Mouse (Mus musculus): ENCODE data around the gene Sdhd. TPM values are rescaled to one million over a fixed set of nuclear protein-coding genes. Genes with fewer than 3 reads are reported as not detected.

Sdhd gene
- polyA plus RNA-seq, 1 experiment from 2014 or later = 257 TPM

DNA sequence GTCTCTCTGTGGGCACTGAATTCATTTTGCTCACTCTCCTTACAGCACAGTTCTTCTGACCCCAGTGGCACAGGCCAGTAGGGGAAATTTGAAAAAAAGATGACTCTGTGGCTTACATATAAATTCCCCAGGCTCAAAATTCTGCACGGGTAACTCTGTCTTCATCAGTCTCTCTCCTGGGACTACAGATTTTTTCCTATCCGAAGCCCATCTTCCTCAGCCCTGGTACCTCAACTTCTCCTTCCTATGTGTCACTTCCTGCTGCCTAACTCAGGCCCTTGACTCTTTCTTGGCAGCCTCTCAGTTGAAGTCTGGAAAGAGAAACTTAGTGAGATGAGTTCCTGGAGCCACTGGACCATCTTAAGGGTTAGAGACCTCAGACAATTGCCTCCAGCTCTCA is 50.1 kb downstream of the Sdhd start:
- 90% methylated on average over 2 of the region's 2 CpGs for WGBS
- no peaks in the 10 kb centered on the region for H3K27me3 ChIP-seq (ENCODE audit: control insufficient read depth, insufficient read depth, low read length)
- DNase-seq (ENCODE audit: low spot score) (no peak), ATAC-seq (replicated peaks; ENCODE audit: low FRiP score) (no peak)
- H3K4me3 ChIP-seq (ENCODE audit: low read depth, low read length) = no peak overlapping the region
- H3K36me3 ChIP-seq (ENCODE audit: control insufficient read depth, insufficient read depth, low read length) = no peaks in the 10 kb centered on the region
- H3K9me3 ChIP-seq (ENCODE audit: control insufficient read depth, low read length) = no peaks in the 10 kb centered on the region
- no peak overlapping the region for H3K4me2 ChIP-seq (ENCODE audit: low read depth, low read length, severe bottlenecking)
- no peak overlapping the region for H3K9ac ChIP-seq (ENCODE audit: low read length)
- no peak overlapping the region for H3K27ac ChIP-seq (ENCODE audit: low read depth, low read length)
- peaks cover 6% of the 10 kb centered on the region; the same call in 1 of the 2 replicates for H3K4me1 ChIP-seq (replicated peaks; ENCODE audit: control insufficient read depth, insufficient read depth, low read length)

DNA sequence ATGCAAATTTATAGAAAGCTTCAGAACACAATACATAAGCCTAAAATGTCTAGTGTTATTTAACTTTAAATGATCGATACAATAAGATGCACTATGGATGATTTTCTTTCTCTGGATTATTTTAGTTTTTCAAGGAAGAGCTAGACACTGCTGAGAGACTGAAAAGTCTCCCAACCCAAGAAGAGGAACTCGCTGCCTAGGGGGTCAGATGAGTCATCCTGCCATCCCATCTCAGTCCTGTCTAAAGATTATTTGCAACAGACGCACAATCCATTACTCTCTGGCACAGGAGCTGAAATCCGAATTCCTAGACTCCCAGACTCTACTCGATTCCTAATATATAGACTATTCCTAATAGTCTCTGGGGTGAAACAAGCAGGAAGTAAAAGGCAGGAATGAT is 51.4 kb downstream of the Sdhd start:
- Histone ChIP-seq H3K9ac (ENCODE audit: low read length) (no peak overlapping the region), H3K27ac (ENCODE audit: low read depth, low read length) (no peak overlapping the region), H3K4me2 (ENCODE audit: low read depth, low read length, severe bottlenecking) (no peak overlapping the region), H3K4me3 (ENCODE audit: low read depth, low read length) (no peak overlapping the region), H3K9me3 (ENCODE audit: control insufficient read depth, low read length) (no peaks in the 10 kb centered on the region), H3K4me1 (replicated peaks; ENCODE audit: control insufficient read depth, insufficient read depth, low read length) (peaks cover 6% of the 10 kb centered on the region; the same call in 1 of the 2 replicates), H3K27me3 (ENCODE audit: control insufficient read depth, insufficient read depth, low read length) (no peaks in the 10 kb centered on the region), H3K36me3 (ENCODE audit: control insufficient read depth, insufficient read depth, low read length) (no peaks in the 10 kb centered on the region)
- ATAC-seq (replicated peaks; ENCODE audit: low FRiP score) (no peak), DNase-seq (ENCODE audit: low spot score) (no peak)
- WGBS = 82% methylated on average over 5 of the region's 5 CpGs

DNA sequence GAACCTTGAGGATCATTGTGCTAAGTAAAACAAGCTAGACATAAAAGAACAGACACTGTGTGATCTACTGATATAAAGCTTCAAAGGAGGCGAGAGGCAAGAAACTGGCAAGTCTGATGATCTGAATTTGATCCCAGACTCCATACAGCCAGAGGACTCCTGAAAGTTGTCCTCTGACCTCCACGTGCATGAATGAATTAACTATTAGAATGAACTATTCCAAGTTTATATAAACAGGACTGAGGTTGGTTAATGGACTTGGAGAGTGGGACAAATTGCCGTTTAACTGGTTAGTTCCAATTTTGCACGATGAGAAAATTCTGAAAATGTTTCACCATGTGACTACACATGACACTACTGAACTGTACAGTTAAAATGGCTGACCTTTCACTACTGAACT is 54.7 kb downstream of the Sdhd start:
- ATAC-seq (replicated peaks; ENCODE audit: low FRiP score) (no peak), DNase-seq (ENCODE audit: low spot score) (no peak)
- H3K36me3 ChIP-seq (ENCODE audit: control insufficient read depth, insufficient read depth, low read length) = no peaks in the 10 kb centered on the region
- no peak overlapping the region for H3K4me3 ChIP-seq (ENCODE audit: low read depth, low read length)
- no peaks in the 10 kb centered on the region for H3K9me3 ChIP-seq (ENCODE audit: control insufficient read depth, low read length)
- H3K9ac ChIP-seq (ENCODE audit: low read length) = no peak overlapping the region
- H3K27ac ChIP-seq (ENCODE audit: low read depth, low read length) = no peak overlapping the region
- H3K27me3 ChIP-seq (ENCODE audit: control insufficient read depth, insufficient read depth, low read length) = no peaks in the 10 kb centered on the region
- H3K4me2 ChIP-seq (ENCODE audit: low read depth, low read length, severe bottlenecking) = no peak overlapping the region
- WGBS = 86% methylated on average over 4 of the region's 4 CpGs
- peaks cover under 1% of the 10 kb centered on the region; the same call in 1 of the 2 replicates for H3K4me1 ChIP-seq (replicated peaks; ENCODE audit: control insufficient read depth, insufficient read depth, low read length)

DNA sequence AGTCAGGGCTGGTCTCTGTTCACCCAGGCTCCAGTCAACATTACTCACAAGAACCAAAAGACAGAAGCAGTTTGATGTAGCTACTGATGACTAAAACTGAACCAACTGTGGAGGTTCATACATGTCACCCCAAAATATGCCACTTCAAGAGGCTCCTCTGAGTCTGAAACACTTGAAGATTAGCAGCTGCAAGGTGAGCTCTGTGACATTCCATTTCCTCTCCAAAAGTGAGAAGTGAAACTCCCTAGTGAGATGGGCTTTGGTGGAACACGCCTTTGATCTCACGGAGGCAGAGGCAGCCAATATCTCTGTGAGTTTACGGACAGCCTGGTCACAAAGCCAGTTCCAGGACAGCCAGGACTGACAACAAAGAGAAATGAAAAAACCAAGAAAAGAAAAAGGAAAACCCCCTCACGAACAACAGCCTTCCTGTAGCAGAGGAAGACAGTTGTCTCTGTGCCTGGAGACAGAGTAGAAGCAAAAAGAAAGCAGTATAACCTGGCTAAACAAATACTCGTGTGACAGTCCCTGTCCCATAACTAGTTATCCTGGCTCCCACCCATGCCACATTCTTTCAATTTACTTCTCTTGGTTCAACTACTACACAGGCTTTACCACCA is 55.6 kb downstream of the Sdhd start:
- WGBS = 61% methylated on average over 5 of the region's 5 CpGs
- Histone ChIP-seq H3K4me2 (ENCODE audit: low read depth, low read length, severe bottlenecking) (no peak overlapping the region), H3K9ac (ENCODE audit: low read length) (no peak overlapping the region), H3K36me3 (ENCODE audit: control insufficient read depth, insufficient read depth, low read length) (no peaks in the 10 kb centered on the region), H3K9me3 (ENCODE audit: control insufficient read depth, low read length) (no peaks in the 10 kb centered on the region), H3K4me3 (ENCODE audit: low read depth, low read length) (no peak overlapping the region), H3K4me1 (replicated peaks; ENCODE audit: control insufficient read depth, insufficient read depth, low read length) (no peaks in the 10 kb centered on the region), H3K27ac (ENCODE audit: low read depth, low read length) (no peak overlapping the region), H3K27me3 (ENCODE audit: control insufficient read depth, insufficient read depth, low read length) (no peaks in the 10 kb centered on the region)
- ATAC-seq (replicated peaks; ENCODE audit: low FRiP score) = no peak
- no peak for DNase-seq (ENCODE audit: low spot score)

Other genes starting within 250 kb of the Sdhd start
- gene Plet1, start 109.3 kb downstream of the Sdhd start, polyA plus RNA-seq (2014; fragmentation: Nextera tagmentation; extraction: Ambion mirVana) = 0.21 TPM in 1 of 2 replicates, not detected in the other
- 77.5 and 93.5 TPM in 2 replicates for gene Pts, start 75.1 kb downstream of the Sdhd start, polyA plus RNA-seq (2014; fragmentation: Nextera tagmentation; extraction: Ambion mirVana)
- gene Il18, start 49.0 kb downstream of the Sdhd start, polyA plus RNA-seq (2014; fragmentation: Nextera tagmentation; extraction: Ambion mirVana) = 9.6 and 10.3 TPM in 2 replicates
- 0.33 and 0.63 TPM in 2 replicates for gene Bco2, start 48.6 kb downstream of the Sdhd start, polyA plus RNA-seq (2014; fragmentation: Nextera tagmentation; extraction: Ambion mirVana)
- gene Tex12, start 42.5 kb downstream of the Sdhd start, polyA plus RNA-seq (2014; fragmentation: Nextera tagmentation; extraction: Ambion mirVana) = 0.28 TPM in 1 of 2 replicates, not detected in the other
- 318 and 323 TPM in 2 replicates for gene Timm8b, start 98 bp upstream of the Sdhd start, polyA plus RNA-seq (2014; fragmentation: Nextera tagmentation; extraction: Ambion mirVana)
- gene Pih1d2, start 13.5 kb upstream of the Sdhd start, polyA plus RNA-seq (2014; fragmentation: Nextera tagmentation; extraction: Ambion mirVana) = 7.2 and 8.6 TPM in 2 replicates
- gene Nkapd1, start 13.7 kb upstream of the Sdhd start, polyA plus RNA-seq (2014; fragmentation: Nextera tagmentation; extraction: Ambion mirVana) = 23.3 and 24.3 TPM in 2 replicates
- 53.2 and 57.7 TPM in 2 replicates for gene Dlat, start 56.0 kb upstream of the Sdhd start, polyA plus RNA-seq (2014; fragmentation: Nextera tagmentation; extraction: Ambion mirVana)
- gene Dixdc1, start 135.7 kb upstream of the Sdhd start, polyA plus RNA-seq (2014; fragmentation: Nextera tagmentation; extraction: Ambion mirVana) = 18.1 and 19.5 TPM in 2 replicates
- 0.79 and 2.3 TPM in 2 replicates for gene 2310030G06Rik, start 142.7 kb upstream of the Sdhd start, polyA plus RNA-seq (2014; fragmentation: Nextera tagmentation; extraction: Ambion mirVana)
- 5.5 and 6.0 TPM in 2 replicates for gene Cryab, start 147.5 kb upstream of the Sdhd start, polyA plus RNA-seq (2014; fragmentation: Nextera tagmentation; extraction: Ambion mirVana)
- gene Hspb2, start 148.5 kb upstream of the Sdhd start, polyA plus RNA-seq (2014; fragmentation: Nextera tagmentation; extraction: Ambion mirVana) = 0.73 TPM in 1 of 2 replicates, not detected in the other
- 12.6 and 14.0 TPM in 2 replicates for gene Fdxacb1, start 164.4 kb upstream of the Sdhd start, polyA plus RNA-seq (2014; fragmentation: Nextera tagmentation; extraction: Ambion mirVana)
- 33.4 and 40.3 TPM in 2 replicates for gene Alg9, start 171.2 kb upstream of the Sdhd start, polyA plus RNA-seq (2014; fragmentation: Nextera tagmentation; extraction: Ambion mirVana)
- 28.7 and 31.2 TPM in 2 replicates for gene 1110032A03Rik, start 171.7 kb upstream of the Sdhd start, polyA plus RNA-seq (2014; fragmentation: Nextera tagmentation; extraction: Ambion mirVana)
- 125 and 132 TPM in 2 replicates for gene Ppp2r1b, start 241.5 kb upstream of the Sdhd start, polyA plus RNA-seq (2014; fragmentation: Nextera tagmentation; extraction: Ambion mirVana)